Mouse (Mus musculus) heart, postnatal 36 days (tissue): ENCODE data around the gene Sec31a. TPM values are rescaled to one million over a fixed set of nuclear protein-coding genes. Genes with fewer than 3 reads are reported as not detected.

ENCODE experiments used
- DNase-seq, 2 experiments: peaks; one replicate each; pipeline ENCODE4 v3.0.0; 2021 to 2022
- intact Hi-C: fragments of 180-260 bp; cut with DNase I; formaldehyde crosslinking; loops from one replicate; pipeline ENCODE4 v1.15.1; 2025
- total RNA-seq, 2 experiments: library from RNA; stranded (reverse); gene quantifications; 2 replicates each; pipeline ENCODE4 v1.2.3; 2021

The Sec31a gene
- total RNA-seq, 2 experiments from 2014 or later: 109 TPM

GRCm38 (mm10) chr5:100358334-100358733, 57.7 kb downstream of the Sec31a start:
- intact Hi-C loops: no loop called here
- no peak for DNase-seq

- no peak for DNase-seq
- intact Hi-C loops: no loop called here
Measured at GRCm38 (mm10) chr5:100354644-100355043, 61.4 kb downstream of the Sec31a start.

- intact Hi-C loops: no loop called here
- no peak for DNase-seq
Measured at GRCm38 (mm10) chr5:100352986-100353848, 62.8 kb downstream of the Sec31a start.

GRCm38 (mm10) chr5:100350907-100351456, 65.1 kb downstream of the Sec31a start:
- intact Hi-C loops: no loop called here
- no peak for DNase-seq

GRCm38 (mm10) chr5:100349287-100350215, 66.5 kb downstream of the Sec31a start:
- DNase-seq: no peak
- intact Hi-C loops: no loop called here

GRCm38 (mm10) chr5:100345118-100345517, 70.9 kb downstream of the Sec31a start:
- intact Hi-C loops: no loop called here
- DNase-seq: no peak

GRCm38 (mm10) chr5:100343087-100343486, 72.9 kb downstream of the Sec31a start:
- intact Hi-C loops: no loop called here
- no peak for DNase-seq

DNA sequence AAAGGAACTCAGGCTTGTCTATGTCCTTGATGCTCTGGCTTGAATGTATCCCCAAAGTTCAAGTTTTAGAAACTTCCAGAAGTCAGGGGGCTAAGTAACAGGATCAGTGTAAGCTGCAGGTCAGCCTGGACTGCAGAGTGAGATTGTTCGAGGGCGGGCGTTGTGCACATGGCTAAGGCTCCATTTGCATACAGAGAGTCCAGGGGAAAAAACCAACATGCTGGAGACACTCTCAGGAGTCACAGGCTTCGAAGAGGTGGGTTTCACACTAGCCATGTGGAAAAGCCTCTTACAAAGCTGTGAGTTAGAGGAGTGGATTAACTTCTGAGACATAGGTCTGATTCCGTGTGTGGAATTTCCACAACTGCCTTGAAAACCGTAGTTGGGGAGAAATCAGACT, 73.6 kb downstream of the Sec31a start:
- no peak for DNase-seq
- intact Hi-C loops: no loop called here

GRCm38 (mm10) chr5:100341042-100341441, 75.0 kb downstream of the Sec31a start:
- intact Hi-C loops: no loop called here
- no peak for DNase-seq

DNA sequence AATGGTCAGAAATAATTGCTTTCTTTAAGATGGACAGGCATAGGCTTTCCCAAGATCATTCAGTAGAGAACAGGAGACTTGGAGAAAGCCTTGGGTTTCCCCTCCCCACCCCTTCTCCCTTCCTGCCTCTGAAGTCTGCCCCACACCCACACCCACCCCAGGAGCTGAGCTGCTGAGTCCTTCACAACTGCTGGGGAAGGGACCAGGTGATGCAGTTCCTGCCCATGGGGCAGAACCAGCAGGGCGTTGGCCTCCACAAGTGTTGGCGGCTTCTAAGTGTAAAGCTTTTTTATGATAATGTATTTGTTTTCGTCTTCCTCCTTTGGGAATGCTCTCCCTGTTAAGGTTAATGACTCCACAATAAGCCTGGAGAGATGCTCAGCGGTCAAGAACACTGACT, 78.2 kb downstream of the Sec31a start:
- intact Hi-C loops: no loop called here
- no peak for DNase-seq

GRCm38 (mm10) chr5:100336876-100337275, 79.2 kb downstream of the Sec31a start:
- DNase-seq: no peak
- intact Hi-C loops: no loop called here

DNA sequence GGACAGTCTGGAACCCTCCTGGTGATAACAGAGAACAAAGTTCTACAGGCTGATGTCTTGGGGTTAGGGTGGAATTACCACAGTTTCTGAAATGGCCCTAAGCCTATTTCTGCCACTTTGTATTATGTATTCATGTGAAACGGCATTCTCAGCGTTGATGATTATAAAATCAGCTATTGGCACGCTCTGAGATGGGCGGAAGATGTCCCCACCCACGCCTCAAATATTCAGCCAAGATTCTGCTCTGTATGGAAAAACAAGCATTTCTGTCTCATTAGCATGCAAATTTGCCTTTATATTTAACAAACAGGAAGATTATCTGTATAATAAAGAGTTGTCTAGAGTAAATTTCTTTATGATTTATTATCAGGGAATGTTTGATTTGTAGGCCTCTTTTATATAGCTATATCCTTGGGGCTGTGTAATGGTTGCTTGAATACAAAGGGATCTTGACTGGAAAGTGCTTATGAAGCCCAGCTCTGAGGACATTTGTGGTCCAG, 80.4 kb downstream of the Sec31a start:
- intact Hi-C loops: no loop called here

DNA sequence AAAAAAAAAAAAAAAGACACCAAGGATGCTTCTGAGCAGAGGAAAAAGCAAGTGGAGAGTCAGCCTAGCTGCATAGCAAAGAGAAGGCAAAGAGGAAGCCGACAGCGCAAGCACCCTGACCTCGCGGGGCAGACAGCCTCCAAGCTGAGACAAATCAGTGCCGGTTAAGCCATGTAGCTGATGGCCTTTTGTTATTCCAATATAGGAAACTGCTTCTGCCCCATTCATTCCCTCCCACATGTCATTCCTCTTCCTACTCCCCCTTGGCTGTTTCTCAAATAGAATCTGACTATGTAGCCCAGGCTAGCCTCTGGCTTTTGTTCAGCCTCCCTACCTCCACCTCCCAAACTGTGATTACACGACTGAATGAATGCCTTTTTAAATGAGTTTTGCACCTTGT, 81.3 kb downstream of the Sec31a start:
- DNase-seq: no peak
- intact Hi-C loops: no loop called here

More for the DNA sequence above, 80.4 kb downstream of the Sec31a start:
- DNase-seq: no peak

DNA sequence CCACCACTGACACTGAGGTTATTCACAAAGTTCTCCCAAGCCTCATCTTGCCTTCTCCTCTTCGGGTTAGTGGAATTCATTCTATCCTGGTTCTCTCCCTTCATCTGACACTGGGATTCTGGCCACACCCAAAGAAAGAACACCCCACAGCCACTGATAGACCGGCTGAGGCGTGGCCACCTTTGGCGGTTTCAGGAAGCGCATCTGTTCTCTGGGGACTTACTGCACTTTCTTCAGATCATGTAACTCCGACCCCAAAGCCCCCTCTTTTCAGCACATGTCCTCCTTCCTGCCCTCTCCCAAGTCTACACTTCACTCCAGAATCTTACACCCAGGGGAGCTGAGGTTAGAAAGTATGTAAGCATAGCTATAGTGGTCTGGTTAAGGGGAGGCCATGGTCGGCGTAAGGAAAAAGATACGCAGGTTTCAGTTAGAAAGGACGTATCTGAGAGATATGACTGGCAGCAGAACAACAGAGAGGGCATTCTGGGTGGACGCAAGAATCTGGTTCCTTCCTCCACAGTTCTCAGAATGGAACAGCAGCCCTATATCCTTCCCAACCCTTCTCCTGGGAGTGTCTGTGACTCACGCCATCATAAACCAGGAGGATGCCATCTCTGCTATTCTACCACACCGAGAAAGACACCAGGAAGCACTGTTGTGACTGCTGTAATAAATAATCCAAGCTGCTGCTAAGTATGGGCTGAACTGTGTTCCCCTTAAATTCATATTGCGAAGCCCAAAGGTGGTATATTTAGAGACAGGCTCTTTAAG, 82.2 kb downstream of the Sec31a start:
- no peak for DNase-seq
- intact Hi-C loops: no loop called here

GRCm38 (mm10) chr5:100332300-100333004, 83.6 kb downstream of the Sec31a start:
- intact Hi-C loops: no loop called here
- DNase-seq: no peak

GRCm38 (mm10) chr5:100331636-100332035, 84.4 kb downstream of the Sec31a start:
- DNase-seq: no peak
- intact Hi-C loops: no loop called here

GRCm38 (mm10) chr5:100322081-100322480, 94.0 kb downstream of the Sec31a start:
- intact Hi-C loops: loop anchor here (2.0 to 10.0 kb wide), 2 partner anchors 251 to 397 kb away; no protein-coding TSS in a partner anchor
- peak; percentile 68 to 78 for DNase-seq

GRCm38 (mm10) chr5:100317842-100318241, 98.2 kb downstream of the Sec31a start:
- intact Hi-C loops: no loop called here
- no peak for DNase-seq

DNA sequence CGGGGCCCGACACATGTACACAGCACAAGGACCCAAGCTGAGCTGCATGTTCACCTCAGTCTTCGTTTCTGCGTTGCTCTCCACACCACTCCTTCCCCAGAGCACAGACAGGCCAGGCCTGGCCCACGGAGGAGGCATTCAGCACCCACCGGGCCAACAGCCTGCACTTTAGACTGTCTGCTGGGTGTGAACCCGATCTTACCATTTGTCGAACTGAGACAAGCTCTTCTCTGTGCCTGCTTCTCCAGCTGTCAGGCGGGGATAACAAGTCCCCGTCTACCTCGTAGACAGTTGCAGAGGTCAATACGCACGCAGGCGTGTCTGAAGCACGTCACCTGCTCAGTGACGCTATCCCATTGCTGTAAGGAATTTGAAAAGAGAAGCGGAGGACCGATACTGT, 99.0 kb downstream of the Sec31a start:
- DNase-seq: no peak
- intact Hi-C loops: no loop called here

GRCm38 (mm10) chr5:100315646-100316045, 100.4 kb downstream of the Sec31a start:
- DNase-seq: no peak
- intact Hi-C loops: no loop called here
